Mouse (Mus musculus): ENCODE results near the gene Grin3b.
A peak's percentile ranks its signal among the peaks of the same experiment; 100 is the strongest.

The Grin3b gene

DNA sequence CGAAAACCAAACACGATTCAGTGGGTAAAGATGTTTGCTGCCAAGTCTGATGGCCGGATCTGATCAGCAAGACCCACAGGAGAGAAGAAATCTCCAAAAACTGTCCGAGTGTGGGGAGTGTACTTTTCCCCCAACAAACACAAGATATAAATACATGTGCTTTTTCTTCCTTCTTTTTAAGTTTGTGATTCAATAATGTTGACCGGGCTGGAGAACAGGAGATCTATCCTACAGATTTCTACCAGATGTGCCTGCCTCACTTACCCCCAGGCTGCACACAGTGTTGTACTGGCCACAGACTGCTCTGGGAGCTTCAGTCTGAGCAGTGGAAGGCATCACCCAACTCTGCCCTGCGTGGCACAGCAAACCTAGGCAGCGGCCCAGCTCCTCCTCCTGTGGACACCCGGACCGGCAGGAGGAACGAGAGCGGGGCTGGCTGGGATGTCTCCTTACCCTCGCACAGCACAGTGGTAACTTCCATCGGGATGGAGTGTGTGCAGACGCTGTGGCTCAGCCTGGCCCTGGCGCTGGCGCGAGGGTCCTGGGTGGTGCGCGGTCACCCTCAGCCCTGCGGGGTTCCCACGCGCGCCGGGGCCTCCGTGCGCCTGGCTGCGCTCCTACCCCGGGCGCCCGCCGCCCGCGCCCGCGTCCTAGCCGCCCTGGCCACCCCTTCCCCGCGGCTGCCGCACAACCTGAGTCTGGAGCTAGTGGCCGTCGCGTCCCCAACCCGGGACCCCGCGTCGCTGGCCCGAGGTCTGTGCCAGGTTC lies at the start of gene Grin3b:
TSS of gene Grin3b (plus strand) at position 301 of the 768 bp plus-strand sequence.
- no peak for DNase-seq

DNA sequence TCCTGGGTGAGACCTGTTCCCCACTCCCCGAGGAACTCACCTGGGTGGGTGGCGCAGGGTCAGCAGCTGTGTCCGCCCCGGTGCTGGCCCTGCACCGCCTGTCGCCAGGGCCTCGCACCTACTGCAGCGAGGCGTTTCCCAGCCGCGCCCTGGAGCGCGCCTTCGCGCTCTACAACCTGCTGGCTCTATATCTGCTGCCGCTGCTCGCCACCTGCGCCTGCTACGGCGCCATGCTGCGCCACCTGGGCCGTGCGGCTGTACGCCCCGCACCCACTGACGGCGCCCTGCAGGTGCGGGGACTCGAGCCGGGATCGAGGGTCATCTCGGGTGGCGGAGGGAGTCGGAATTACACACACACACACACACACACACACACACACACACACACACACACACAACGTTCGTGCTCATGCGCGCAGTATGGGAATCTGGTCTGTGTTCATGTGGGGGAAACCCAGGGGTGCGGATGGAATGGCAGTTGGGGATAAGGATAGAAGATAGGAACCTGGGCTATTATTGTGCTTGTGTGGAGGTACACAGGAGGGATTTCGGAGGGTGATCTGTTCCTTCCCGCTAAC lies 49.5 kb upstream of the Grin3b start, which contains the start of gene R3hdm4:
TSS of gene R3hdm4 (minus strand) at position 251 of the 578 bp plus-strand sequence.
- peak; percentile 47 for DNase-seq

DNA sequence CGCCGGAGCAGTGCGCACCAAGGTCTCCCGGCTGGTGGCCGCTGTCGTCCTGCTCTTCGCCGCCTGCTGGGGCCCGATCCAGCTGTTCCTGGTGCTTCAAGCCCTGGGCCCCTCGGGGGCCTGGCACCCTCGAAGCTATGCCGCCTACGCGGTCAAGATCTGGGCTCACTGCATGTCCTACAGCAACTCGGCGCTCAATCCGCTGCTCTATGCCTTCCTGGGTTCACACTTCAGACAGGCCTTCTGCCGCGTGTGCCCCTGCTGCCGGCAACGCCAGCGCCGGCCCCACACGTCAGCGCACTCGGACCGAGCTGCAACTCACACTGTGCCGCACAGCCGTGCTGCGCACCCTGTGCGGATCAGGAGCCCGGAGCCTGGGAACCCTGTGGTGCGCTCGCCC lies 48.9 kb upstream of the Grin3b start:
- no peak for DNase-seq

DNA sequence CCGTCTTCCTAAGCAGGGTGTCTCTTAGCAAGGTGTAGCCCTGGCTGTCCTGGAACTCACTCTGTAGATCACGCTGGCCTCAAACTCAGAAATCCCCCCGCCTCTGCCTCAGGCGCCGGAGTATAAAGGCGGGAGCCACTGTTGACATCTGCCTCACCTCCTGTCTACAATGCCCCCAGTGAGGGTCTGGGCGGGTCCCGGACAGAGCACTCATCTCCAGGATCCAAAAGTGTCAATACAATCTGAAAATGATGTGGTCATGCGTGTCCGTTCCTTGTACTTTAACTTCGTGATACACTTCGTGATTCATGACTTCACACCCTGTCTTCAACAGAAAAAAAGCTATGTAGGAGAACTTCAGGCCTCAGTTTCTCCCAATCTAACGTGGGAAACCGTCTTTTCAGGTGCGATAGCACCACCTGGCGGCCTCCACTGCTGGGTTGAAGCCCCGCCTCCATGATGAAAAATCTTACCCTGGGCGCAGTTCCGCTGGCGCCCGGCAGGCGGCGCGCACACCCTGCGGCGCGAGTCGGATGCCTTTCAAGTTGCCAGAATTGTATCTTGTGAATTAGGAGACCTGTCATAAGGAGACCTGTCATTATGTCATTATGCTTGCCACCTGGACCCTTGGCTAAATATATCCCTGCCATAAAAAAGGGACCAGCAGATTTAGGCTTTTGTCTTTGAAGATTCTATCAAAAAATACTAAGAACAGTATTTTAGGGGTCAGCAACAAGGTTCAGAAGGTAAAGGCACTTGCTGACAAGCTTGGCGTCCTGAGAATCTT lies 45.3 kb upstream of the Grin3b start:
- DNase-seq: peak; percentile 94

DNA sequence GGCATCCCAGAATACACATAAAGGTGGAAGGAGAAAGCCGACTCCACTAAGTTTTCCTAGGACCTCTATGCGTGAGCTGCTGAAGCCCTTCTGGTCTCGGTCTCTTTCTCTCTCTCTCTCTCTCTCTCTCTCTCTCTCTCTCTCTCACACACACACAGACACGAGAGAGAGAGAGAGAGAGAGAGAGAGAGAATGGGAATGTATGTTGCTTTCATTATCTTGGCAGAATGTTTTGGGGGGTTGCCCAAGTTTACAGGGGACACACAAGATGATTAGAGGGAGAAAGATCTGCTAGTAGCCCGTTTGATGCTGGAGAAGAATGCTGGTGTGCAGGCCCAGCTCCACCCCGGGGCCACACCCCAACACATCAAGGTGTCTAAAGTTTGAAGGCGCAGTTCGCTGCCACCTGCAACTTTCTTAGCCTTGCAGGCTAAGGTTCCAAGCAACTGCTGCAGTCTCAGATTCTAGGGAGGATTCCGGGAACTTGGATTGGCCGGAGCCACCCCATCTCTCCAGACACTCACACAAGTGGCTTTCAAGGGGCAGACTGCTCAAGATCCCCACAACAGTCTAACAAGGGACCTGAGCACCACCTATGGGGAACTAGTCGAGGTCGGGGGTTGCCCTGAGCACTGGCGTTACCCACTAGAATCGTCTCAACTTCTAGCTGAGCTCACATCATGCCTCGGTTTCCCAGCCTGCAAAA lies 44.6 kb upstream of the Grin3b start:
- peak; percentile 53 for DNase-seq

DNA sequence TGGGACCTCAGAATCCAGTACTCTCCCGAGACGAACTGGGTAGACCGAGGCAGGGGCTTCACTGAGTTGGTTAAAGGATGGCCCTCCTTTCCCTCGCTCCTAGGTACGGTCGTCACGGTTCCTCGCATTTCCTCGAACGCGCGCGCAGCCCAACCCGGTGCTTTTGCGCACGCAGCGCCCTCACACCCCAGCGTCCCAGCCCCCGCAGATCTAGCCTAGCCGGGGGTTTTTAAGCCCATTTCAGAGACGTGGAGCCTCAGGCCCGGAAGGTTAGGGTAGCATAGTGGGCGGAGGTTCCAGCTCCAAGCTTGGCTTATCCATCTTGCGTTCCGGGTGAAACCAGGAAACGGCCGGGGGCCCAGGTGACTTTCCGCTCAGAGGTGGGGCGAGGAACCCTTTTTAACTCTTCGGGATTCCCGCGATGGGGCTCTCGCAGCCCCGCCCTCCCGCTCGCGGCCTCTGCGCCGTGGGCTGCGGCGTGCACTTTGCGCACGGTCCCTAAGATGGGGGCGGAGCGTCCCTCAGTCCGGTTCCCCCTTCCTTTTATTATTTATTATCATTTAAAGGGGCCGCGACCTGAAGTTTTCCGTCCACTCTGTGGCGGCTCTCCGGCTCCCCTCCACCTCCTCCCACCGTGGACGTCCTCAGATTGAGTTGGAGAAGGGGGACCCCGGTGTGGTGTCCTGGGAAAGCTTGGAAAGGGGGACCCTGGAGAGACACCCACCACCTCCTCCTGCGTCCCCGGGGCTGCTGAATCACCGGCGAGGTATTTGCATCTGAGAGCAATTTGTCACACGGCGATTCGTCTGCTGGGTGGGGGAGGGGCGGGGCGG lies 43.8 kb upstream of the Grin3b start, which contains the start of gene Arid3a:
TSS of gene Arid3a (plus strand) at position 553 of the 833 bp plus-strand sequence.
- DNase-seq: peak; percentile 93

DNA sequence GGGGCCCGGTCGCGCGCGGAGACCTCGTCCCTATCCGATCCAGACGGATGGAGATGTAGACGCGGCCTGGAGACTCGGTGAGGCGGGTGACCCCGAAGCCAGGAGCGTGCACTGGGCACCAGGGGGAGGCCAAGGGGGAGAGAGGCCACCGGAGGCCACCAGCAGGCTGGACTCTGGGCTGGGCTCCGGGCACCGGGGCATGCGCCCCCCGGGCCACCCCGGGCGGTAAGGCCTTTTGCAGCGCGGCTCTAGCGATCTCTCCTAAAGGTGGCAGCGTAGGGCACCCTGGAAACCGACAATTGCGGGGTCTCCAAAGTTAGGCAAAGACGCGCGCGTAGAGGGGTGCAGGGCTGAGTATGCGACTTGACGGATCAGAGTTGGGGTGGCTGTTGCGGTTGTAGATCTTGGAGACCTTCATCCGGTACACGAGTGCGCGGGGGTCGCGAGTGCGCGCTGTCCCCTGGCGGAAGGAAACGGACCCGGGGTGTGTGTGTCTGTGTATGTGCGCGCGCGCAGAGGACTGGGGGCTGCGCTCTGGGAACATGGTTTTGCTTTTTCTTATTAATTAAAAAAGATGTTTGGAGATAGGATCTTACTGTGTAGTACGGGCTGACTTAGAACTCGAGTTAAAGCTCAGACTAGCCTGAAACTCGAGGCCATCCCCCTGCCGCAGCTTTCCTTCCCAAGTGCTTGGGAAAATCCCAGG lies 43.0 kb upstream of the Grin3b start:
- DNase-seq: peak; percentile 89

DNA sequence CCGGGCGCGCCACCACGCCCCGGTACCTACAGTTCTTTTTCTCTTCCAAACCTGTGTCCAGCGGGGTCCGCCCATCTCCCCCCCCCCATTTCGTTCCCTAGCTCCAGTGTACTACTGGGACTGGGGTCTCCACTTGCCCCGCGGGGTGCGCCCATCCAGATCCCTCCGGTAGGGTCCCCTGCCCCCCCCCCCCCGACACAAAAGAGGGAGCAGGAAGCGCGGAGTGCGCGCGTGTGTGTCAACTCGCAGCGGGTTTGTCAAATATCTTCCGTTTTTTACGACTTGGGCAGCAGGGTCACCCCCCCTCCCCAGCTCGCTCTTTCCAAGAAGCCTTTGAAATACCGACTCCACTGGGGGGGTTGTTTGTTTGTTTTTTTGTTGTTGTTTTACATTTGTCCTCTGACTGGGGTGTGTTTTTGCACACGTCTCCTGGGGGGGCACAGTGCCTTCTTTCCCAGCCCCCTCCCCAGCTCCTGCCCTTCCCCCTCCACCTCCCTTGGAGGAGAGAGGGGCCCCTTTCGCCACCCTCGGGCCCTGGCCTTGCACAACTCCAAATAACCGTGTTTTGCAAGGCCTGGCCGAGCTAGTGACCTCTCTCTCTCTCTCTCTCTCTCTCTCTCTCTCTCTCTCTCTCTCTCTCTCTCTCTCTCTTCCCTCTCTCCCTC lies 42.4 kb upstream of the Grin3b start:
- DNase-seq: peak; percentile 54

DNA sequence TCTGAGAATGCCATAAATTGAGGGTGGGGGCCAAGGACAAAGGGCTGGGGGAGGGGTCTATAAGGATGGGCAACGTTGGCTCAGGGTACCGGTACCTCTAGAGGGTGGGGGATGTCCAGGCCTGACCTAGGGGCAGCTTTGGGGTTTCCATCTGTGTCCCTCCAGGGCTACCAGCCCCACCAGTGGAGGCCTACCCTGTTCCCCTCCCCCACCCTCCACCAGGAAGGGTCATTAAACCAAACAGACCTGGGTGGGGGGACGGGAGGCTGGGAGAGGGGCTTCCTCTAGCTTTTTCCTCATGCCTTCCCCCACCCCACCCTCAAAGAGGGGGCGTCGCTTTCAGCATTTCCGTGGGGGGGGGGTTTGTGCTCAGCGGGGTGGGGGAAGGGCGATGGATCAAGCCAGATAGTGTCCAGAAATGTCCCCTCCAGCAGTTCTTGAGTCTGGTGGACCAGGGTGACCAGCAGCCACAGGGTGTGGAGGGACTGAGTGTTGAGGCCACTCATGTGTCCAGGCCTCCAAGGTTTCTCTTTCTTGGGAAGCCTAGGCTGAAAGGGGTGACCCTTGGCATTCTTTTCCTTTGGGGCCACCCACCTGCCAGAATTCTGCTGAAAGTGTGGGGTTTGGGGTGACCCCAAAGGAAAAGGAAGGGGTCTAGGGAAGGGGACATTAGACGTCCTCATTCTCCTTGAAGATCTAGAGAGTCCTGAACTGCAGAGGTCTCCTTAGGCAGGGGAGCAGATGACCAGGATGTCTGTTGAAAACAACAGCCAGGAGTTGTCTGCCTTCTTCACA lies 41.4 kb upstream of the Grin3b start:
- DNase-seq: no peak

DNA sequence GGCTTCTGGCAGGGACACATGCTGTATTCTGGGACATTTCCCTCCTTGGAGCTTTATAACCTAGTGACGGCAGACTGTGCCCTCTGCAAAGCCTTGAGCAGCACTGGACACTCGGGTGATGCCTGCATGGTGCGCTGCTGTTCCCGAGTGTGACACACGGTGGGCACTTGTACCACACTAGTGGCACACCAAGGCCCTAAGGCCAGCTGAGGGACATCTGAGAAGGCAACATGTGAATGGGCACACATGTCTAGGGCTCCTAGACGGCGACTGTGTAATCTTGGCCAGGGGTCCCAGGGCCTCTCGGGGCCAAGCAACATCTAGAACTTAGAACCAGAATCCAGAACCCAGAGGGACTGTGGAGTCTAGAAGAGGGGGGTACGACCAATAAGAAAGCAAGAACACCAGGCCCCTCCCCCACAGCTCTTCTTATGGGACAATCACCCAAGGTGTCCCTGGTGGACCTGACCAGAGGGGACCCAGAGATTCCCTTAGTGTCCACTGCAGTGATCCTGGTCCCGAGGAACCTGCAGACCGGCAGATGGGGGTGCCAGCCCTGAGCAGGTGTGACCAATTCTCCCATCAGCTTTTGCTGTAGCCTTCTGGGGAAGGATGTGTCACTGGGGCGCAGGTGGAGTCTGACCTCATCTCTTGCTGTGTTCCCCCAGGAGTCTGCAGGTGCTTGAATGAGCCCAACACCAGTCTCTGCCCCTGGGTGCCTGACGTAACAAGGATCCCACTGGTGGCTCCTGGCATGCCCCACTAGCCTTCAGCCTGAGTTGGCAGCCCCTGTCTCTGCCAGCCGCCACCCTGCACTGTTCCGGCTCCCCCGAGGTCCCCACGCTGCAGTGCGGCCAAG lies 40.3 kb upstream of the Grin3b start:
- DNase-seq: no peak

DNA sequence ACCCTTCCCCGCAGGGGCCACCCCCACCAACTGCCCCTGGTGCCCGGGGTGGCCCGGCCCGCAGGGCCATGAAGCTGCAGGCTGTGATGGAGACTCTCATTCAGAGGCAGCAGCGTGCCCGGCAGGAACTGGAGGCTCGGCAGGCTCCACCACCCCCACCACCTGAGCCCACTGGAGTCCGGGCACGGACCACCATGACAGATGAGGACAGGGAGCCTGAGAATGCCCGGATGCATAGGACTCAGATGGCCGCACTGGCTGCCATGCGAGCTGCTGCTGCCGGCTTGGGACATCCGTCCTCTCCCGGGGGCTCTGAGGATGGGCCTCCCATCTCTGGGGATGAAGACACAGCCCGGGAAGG lies 39.7 kb upstream of the Grin3b start:
- no peak for DNase-seq

DNA sequence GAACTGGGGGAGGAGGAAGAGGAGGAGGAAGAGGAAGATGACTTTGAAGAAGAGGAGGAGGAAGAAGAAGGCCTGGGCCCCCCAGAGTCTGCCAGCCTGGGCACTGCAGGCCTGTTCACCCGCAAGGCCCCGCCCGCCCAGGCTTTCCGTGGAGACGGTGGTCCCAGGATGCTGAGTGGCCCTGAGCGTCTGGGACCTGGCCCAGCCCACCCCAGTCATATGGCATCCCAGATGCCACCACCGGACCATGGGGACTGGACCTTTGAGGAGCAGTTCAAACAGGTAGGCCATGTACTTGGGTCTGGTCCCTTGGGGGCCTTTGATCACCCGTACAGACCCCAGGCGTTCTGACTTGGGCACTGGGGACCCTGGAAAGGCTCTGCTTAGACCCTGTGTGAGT lies 38.7 kb upstream of the Grin3b start:
- DNase-seq: no peak

DNA sequence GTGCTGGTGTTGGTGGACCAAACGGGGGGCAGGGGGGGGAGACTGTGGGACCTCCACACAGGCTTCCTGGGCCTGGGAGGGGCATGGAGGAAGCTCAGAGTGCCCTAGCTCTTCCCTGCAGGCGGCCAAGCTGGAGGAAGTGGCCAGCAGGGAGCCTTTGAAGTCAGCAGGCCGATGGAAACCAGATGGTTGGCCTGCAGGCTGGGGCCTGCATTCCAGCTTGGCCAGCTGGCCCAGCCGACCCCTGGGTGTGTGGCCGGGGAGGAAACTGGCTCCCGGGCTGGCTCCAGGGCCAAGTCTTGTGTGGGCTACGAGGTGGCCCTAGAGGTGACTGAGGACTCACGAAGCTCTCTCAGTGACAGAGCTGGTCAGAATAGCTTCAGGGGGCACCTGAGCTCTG lies 37.8 kb upstream of the Grin3b start:
- DNase-seq: no peak

DNA sequence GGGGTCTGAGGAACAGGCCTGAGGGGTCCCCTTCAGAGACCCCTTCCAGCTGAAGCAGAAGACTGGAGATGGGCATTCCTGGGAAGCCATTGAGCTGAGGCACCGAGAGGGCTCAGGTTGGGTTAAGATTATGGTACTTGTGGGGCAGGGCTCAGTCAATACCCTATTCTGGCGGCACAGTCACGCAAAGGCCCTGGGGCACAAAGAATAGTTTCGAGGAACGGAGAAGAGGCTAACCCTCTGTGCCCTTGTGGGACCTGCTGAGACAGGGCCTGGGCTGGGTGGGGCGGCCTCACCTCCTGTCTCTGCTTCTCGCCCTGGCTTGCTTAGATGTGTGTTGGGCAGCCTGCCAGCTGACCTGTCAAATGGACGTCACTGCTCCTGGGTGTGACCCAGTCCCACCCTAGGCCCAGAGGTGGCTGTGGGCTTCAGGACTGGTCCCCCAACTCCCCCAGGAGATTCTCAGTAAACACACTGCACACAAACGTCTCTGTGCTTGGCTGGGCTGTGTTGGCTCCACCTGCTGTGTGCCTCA lies 37.3 kb upstream of the Grin3b start:
- no peak for DNase-seq

DNA sequence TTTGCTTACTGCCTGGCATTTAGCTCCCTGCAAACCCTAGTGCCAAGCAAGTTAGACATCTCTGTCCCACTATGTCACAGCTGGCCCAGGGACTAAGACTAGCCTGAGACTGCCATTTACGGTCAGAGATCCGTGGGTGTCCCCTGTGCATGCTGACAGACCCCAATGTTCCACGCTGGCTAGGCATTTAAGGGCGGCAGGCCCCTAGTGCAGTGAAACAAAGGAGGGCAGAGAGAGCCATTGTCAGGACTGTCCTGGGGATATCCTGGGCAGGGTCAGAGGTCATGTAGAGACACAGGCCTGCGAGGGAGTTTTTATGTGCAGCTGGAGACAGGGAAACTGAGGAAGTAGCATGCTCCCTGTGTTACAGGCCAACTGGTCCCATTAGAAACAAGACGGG lies 36.7 kb upstream of the Grin3b start:
- DNase-seq: no peak

DNA sequence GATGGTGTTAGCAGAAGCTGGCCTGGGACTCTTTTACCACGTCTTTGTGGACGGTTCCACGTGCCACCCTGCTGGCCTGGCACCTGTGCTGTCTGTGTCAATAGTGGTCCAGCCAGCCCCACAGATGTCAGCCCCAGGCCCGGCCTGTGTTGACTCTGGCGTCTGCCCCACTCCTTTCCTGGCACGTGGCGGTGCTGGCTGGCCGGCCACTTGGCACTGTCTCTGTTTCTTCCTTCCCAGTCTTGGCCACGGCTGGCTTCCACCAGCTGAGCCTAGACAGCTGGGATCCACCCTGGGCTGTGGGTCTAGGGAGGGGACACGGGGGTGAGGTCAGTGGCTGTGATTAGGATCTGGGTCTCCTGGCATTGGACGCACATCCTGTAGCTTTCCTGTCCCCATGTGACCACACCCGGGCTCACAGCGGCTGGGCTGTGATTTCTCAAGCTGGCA lies 36.2 kb upstream of the Grin3b start:
- DNase-seq: no peak

DNA sequence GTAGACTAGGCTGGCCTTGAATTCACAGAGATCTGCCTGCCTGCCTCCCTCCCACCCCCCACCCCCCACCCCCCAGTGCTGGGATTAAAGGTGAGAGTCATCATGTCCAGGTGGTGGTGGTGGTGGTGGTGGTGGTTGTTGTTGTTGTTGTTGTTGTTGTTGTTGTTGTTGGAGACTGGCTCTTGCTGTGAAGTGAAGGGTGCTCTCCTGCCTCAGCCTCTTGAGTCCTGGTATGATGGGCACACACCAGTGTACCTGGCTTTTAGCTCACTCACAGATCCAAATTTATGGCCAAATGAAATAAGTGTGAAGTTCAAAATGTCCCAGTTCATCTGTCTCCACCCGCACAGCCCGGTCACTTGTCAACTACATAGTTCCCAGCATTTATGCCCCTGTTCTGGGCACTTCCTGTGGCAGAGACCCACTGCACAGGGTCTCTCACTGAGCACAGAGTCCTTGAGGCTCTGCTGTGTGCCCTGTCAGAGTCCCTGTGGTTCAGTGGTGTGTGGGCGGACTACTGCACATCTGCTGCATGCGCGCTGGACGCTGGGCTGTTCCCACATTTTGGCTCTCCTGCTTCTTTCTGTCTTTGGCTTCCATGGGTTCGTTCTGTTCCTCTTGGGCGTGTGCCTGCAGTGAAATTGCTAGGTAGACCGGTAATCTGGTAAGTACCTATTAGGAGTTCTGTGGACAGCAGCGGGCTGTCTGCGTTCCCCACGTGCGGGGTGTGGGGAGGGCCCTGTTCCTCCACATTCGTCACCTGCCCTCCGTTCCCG lies 35.5 kb upstream of the Grin3b start:
- no peak for DNase-seq

All from thymus, postnatal 14 days (tissue).